Mouse (Mus musculus): ENCODE results near the gene Tiprl. TPM values are rescaled to one million over a fixed set of nuclear protein-coding genes. Genes with fewer than 3 reads are reported as not detected.
A peak's percentile ranks its signal among the peaks of the same experiment; 100 is the strongest.

Gene Tiprl
- 10 to 100 TPM; 82.9 to 87.0 TPM for total RNA-seq (2021)

- intact Hi-C loops (cut with DNase I): loop anchor here (5.0 to 10.0 kb wide), 2 partner anchors 86 to 228 kb away; partner anchors contain the start of genes Dcaf6 and Mpc2
- peak; percentile 97 for DNase-seq
These were observed at the start of gene Tiprl for GRCm38 (mm10) chr1:165236321-165237298. Gene Tiprl (minus strand): TSS chr1:165236996.

GRCm38 (mm10) chr1:165284096-165284495, 47.3 kb upstream of the Tiprl start:
- intact Hi-C loops (cut with DNase I): no loop called here
- DNase-seq: no peak

- no peak for DNase-seq
- intact Hi-C loops (cut with DNase I): no loop called here
These were observed 46.2 kb upstream of the Tiprl start for GRCm38 (mm10) chr1:165282967-165283345.

- intact Hi-C loops (cut with DNase I): no loop called here
- DNase-seq: no peak
These were observed 45.6 kb upstream of the Tiprl start for GRCm38 (mm10) chr1:165282222-165282966.

GRCm38 (mm10) chr1:165281351-165282221, 44.8 kb upstream of the Tiprl start:
- intact Hi-C loops (cut with DNase I): no loop called here
- DNase-seq: peak; percentile 66

- DNase-seq: no peak
- intact Hi-C loops (cut with DNase I): no loop called here
These were observed 43.9 kb upstream of the Tiprl start for GRCm38 (mm10) chr1:165280741-165281140.

- intact Hi-C loops (cut with DNase I): no loop called here
- DNase-seq: no peak
These were observed 38.1 kb upstream of the Tiprl start for GRCm38 (mm10) chr1:165274946-165275345.

- intact Hi-C loops (cut with DNase I): no loop called here
- DNase-seq: peak; percentile 43
These were observed 15.4 kb upstream of the Tiprl start for GRCm38 (mm10) chr1:165252027-165252671.

- no peak for DNase-seq
- intact Hi-C loops (cut with DNase I): no loop called here
These were observed 13.8 kb upstream of the Tiprl start for GRCm38 (mm10) chr1:165250546-165250945.

GRCm38 (mm10) chr1:165248842-165249241, 12.0 kb upstream of the Tiprl start:
- no peak for DNase-seq
- intact Hi-C loops (cut with DNase I): no loop called here

- intact Hi-C loops (cut with DNase I): no loop called here
- no peak for DNase-seq
These were observed 11.0 kb upstream of the Tiprl start for GRCm38 (mm10) chr1:165247788-165248187.

GRCm38 (mm10) chr1:165247085-165247484, 10.3 kb upstream of the Tiprl start:
- DNase-seq: no peak
- intact Hi-C loops (cut with DNase I): no loop called here

- intact Hi-C loops (cut with DNase I): no loop called here
- no peak for DNase-seq
These were observed 9.8 kb upstream of the Tiprl start for GRCm38 (mm10) chr1:165246587-165246986.

- intact Hi-C loops (cut with DNase I): loop anchor here (5.0 to 10.0 kb wide), 2 partner anchors 86 to 229 kb away; partner anchors contain the start of genes Dcaf6 and Mpc2
- no peak for DNase-seq
These were observed 950 bp downstream of the Tiprl start for GRCm38 (mm10) chr1:165235846-165236245.

- no peak for DNase-seq
- intact Hi-C loops (cut with DNase I): loop anchor here (10.0 kb wide), 1 partner anchor 231 kb away; the partner anchor contains the start of genes Dcaf6 and Mpc2
These were observed 3.0 kb downstream of the Tiprl start for GRCm38 (mm10) chr1:165233806-165234205.

- intact Hi-C loops (cut with DNase I): loop anchor here (10.0 kb wide), 1 partner anchor 234 kb away; the partner anchor contains the start of genes Dcaf6 and Mpc2
- DNase-seq: no peak
These were observed 6.1 kb downstream of the Tiprl start for GRCm38 (mm10) chr1:165230691-165231090.

GRCm38 (mm10) chr1:165229577-165229976, 7.2 kb downstream of the Tiprl start:
- DNase-seq: no peak
- intact Hi-C loops (cut with DNase I): no loop called here

GRCm38 (mm10) chr1:165217023-165217589, 19.7 kb downstream of the Tiprl start:
- intact Hi-C loops (cut with DNase I): no loop called here
- DNase-seq: no peak

- DNase-seq: no peak
- intact Hi-C loops (cut with DNase I): no loop called here
These were observed 21.0 kb downstream of the Tiprl start for GRCm38 (mm10) chr1:165215831-165216230.

All from left cerebral cortex, postnatal 4 days (tissue).